Mouse (Mus musculus): ENCODE results near the gene Anks4b. TPM values are rescaled to one million over a fixed set of nuclear protein-coding genes. Genes with fewer than 3 reads are reported as not detected.

The Anks4b gene
- total and polyA plus RNA-seq, 3 experiments = not detected

DNA sequence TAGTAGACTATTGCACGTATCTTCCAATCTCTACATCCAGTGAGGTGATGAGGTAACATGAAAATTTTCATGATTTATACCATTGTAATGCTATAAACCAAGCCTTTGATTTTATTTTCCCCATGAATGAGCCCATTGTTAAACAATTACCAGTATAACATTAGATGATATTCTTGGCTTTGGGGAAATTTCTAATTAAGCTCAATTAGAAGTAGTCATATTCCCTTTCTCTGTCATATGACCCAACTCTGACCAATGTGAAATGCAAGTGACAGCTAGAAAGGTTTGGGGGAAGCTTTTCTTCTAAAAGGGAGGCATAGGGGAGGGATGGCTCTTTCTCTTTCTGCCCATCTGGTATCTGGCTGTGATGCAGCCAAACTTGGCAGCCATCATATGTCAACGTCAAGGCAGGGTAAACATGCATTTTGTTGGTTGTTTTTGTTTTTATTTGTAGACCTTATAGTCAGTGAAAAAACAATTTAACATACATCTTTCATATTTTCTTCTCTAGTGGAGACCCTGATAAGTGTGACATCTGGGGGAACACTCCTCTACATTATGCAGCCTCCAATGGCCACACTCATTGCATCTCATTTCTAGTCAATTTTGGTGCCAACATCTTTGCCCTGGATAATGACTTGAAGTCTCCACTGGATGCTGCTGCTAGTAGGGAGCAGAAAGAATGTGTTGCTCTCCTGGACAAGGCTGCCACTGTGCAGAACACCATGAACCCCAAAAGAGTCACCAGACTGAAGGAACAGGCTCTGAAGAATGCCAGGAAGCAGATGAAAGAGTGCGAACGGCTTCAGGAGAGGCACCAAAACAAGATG, 8.0 kb downstream of the Anks4b start:
- H3K9ac ChIP-seq (ENCODE audit: control insufficient read depth, low read depth, low read length, poor library complexity, severe bottlenecking) = no peak overlapping the region
- no peaks in the 10 kb centered on the region for H3K79me2 ChIP-seq (ENCODE audit: control insufficient read depth, insufficient read depth, low read length, poor library complexity)
- H3K4me1 ChIP-seq (ENCODE audit: control insufficient read depth in 1 of 2, insufficient read depth in 2 of 2, low read length in 2 of 2) = no peaks in the 10 kb centered on the region
- no peak overlapping the region for H3K27ac ChIP-seq (ENCODE audit: control insufficient read depth, low read depth, low read length)
- no peak for DNase-seq (ENCODE audit: low read depth, low spot score)
- TF ChIP-seq MYC (IDR thresholded peaks at IDR 0.05; ENCODE audit: low read depth, low read length) = no peak
- no peak for TF ChIP-seq CTCF (IDR thresholded peaks at IDR 0.05 in 2 of 3, conservative IDR thresholded peaks at IDR 0.05 in 1 of 3; ENCODE audit: control insufficient read depth in 1 of 3, insufficient read depth in 1 of 3, low read depth in 2 of 3, low read length in 3 of 3, poor library complexity in 1 of 3, severe bottlenecking in 1 of 3)
- TF ChIP-seq ZKSCAN1 (IDR thresholded peaks at IDR 0.05; ENCODE audit: low read depth, low read length) = no peak
- TF ChIP-seq USF2 (IDR thresholded peaks at IDR 0.05; ENCODE audit: borderline replicate concordance in 1 of 2, insufficient read depth in 1 of 2, low read depth in 1 of 2, low read length in 2 of 2) = no peak
- no peak for TF ChIP-seq SMC3 (IDR thresholded peaks at IDR 0.05; ENCODE audit: low read depth, low read length)
- TF ChIP-seq POLR2AphosphoS5 (IDR thresholded peaks at IDR 0.05; ENCODE audit: borderline replicate concordance, low read depth, low read length) = no peak
- no peak for TF ChIP-seq TBP (IDR thresholded peaks at IDR 0.05; ENCODE audit: low read depth, low read length)
- no peak for TF ChIP-seq MAFK (IDR thresholded peaks at IDR 0.05; ENCODE audit: borderline replicate concordance, low read depth, low read length)
- no peak for TF ChIP-seq ZMIZ1 (IDR thresholded peaks at IDR 0.05; ENCODE audit: low read depth, low read length)
- no peak for TF ChIP-seq POLR2A (IDR thresholded peaks at IDR 0.05; ENCODE audit: control insufficient read depth in 1 of 2, insufficient read depth in 1 of 2, low read depth in 1 of 2, low read length in 2 of 2, poor library complexity in 1 of 2)
- no peak for TF ChIP-seq MAX (IDR thresholded peaks at IDR 0.05; ENCODE audit: low read length)
- TF ChIP-seq CHD2 (IDR thresholded peaks at IDR 0.05; ENCODE audit: low read length) = no peak
- no peak for TF ChIP-seq MXI1 (IDR thresholded peaks at IDR 0.05; ENCODE audit: low read depth, low read length)
- TF ChIP-seq ETS1 (IDR thresholded peaks at IDR 0.05; ENCODE audit: low read depth, low read length) = no peak
- TF ChIP-seq RCOR1 (IDR thresholded peaks at IDR 0.05; ENCODE audit: low read depth, low read length) = no peak
- TF ChIP-seq BHLHE40 (IDR thresholded peaks at IDR 0.05; ENCODE audit: borderline replicate concordance, low read depth, low read length) = no peak
- no peak for TF ChIP-seq RAD21 (IDR thresholded peaks at IDR 0.05; ENCODE audit: low read depth, low read length)
- no peak for TF ChIP-seq HCFC1 (IDR thresholded peaks at IDR 0.05; ENCODE audit: low read depth, low read length)
- TF ChIP-seq SIN3A (IDR thresholded peaks at IDR 0.05; ENCODE audit: low read length) = no peak
- no peak for TF ChIP-seq GABPA (IDR thresholded peaks at IDR 0.05; ENCODE audit: low read depth, low read length)
- H3K9me3 ChIP-seq (replicated peaks; ENCODE audit: insufficient read depth, low read length) = no peaks in the 10 kb centered on the region
- H3K27me3 ChIP-seq (ENCODE audit: control insufficient read depth in 1 of 2, insufficient read depth in 2 of 2, low read length in 2 of 2) = no peaks in the 10 kb centered on the region
- H3K4me3 ChIP-seq (ENCODE audit: control insufficient read depth in 1 of 2, insufficient read depth in 1 of 2, low read depth in 2 of 2, low read length in 2 of 2) = no peak overlapping the region
- H3K36me3 ChIP-seq (ENCODE audit: control insufficient read depth in 1 of 2, insufficient read depth in 2 of 2, low read length in 2 of 2) = no peaks in the 10 kb centered on the region

DNA sequence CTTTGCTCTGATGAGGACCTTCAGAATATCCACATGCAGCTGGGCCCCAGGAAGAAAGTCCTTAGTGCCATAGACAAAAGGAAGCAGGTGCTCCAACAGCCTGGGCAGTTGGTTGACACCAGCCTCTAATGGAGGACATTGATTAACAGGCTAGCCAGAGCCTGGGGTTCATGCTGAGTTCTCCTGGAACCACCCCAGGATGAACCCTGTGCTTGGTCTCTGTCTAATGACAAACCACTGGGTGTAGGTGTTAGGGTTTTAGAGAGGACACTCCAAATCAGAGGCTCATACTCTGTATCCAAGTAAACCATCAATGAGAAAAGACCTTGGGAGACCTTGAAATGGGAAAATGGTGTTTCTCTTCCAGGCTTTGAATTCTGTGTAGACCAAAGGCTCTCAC, 9.2 kb downstream of the Anks4b start:
- H3K27me3 ChIP-seq (ENCODE audit: control insufficient read depth in 1 of 2, insufficient read depth in 2 of 2, low read length in 2 of 2) = no peaks in the 10 kb centered on the region
- H3K27ac ChIP-seq (ENCODE audit: control insufficient read depth, low read depth, low read length) = no peak overlapping the region
- no peaks in the 10 kb centered on the region for H3K4me1 ChIP-seq (ENCODE audit: control insufficient read depth in 1 of 2, insufficient read depth in 2 of 2, low read length in 2 of 2)
- no peak overlapping the region for H3K4me3 ChIP-seq (ENCODE audit: control insufficient read depth in 1 of 2, insufficient read depth in 1 of 2, low read depth in 2 of 2, low read length in 2 of 2)
- H3K9ac ChIP-seq (ENCODE audit: control insufficient read depth, low read depth, low read length, poor library complexity, severe bottlenecking) = no peak overlapping the region
- H3K9me3 ChIP-seq (replicated peaks; ENCODE audit: insufficient read depth, low read length) = no peaks in the 10 kb centered on the region
- H3K79me2 ChIP-seq (ENCODE audit: control insufficient read depth, insufficient read depth, low read length, poor library complexity) = no peaks in the 10 kb centered on the region
- no peaks in the 10 kb centered on the region for H3K36me3 ChIP-seq (ENCODE audit: control insufficient read depth in 1 of 2, insufficient read depth in 2 of 2, low read length in 2 of 2)
- no peak for TF ChIP-seq MAZ (IDR thresholded peaks at IDR 0.05; ENCODE audit: low read depth, low read length)
- TF ChIP-seq CHD1 (IDR thresholded peaks at IDR 0.05; ENCODE audit: low read depth, low read length) = no peak
- DNase-seq (ENCODE audit: low read depth, low spot score) = no peak

Measured in MEL (cell line).